Mouse (Mus musculus) intestine, embryonic 15.5 days (tissue): ENCODE measurements around the gene Tmem184b. TPM values are rescaled to one million over a fixed set of nuclear protein-coding genes. Genes with fewer than 3 reads are reported as not detected.

Experiments used
- ATAC-seq: fragments of 200-750 bp; cut with Nextera tagmentation; 2 replicates; pipeline ENCODE4 v1.8.0; 2017; ENCODE audit warnings: moderate TSS enrichment, moderate library complexity
- H3K27ac ChIP-seq: fragments of 300-500 bp; sonication (generic); 2 replicates; pipeline ENCODE4 v1.5.1; 2015; ENCODE audit warnings: mild to moderate bottlenecking, inconsistent platforms
- H3K27me3 ChIP-seq: fragments of 300-500 bp; sonication (generic); replicated peaks from 2 replicates; pipeline ENCODE4 v1.6.1; 2015; ENCODE audit warnings: inconsistent platforms
- H3K36me3 ChIP-seq: fragments of 300-500 bp; sonication (generic); 2 replicates; pipeline ENCODE4 v1.6.1; 2015; ENCODE audit warnings: inconsistent platforms
- H3K4me1 ChIP-seq: fragments of 300-500 bp; sonication (generic); replicated peaks from 2 replicates; pipeline ENCODE4 v1.6.1; 2015; ENCODE audit warnings: inconsistent platforms
- H3K4me2 ChIP-seq: fragments of 300-500 bp; sonication (generic); replicated peaks from 2 replicates; pipeline ENCODE4 v1.6.1; 2015; ENCODE audit warnings: mild to moderate bottlenecking, inconsistent platforms
- H3K4me3 ChIP-seq: fragments of 300-500 bp; sonication (generic); replicated peaks from 2 replicates; pipeline ENCODE4 v1.5.1; 2015; ENCODE audit warnings: inconsistent platforms
- H3K9ac ChIP-seq: fragments of 300-500 bp; sonication (generic); 2 replicates; pipeline ENCODE4 v1.6.1; 2015; ENCODE audit warnings: inconsistent platforms
- H3K9me3 ChIP-seq: fragments of 300-500 bp; sonication (generic); 2 replicates; pipeline ENCODE4 v1.6.1; 2016; ENCODE audit warnings: inconsistent platforms
- WGBS: fragments of 180-500 bp; shearing (Covaris S2); methylation state at CpG from one replicate; pipeline ENCODE4 v1.1.7; 2015; 5-methylcytosine and 5-hydroxymethylcytosine counted together
- polyA plus RNA-seq: library from polyadenylated mRNA; unstranded; fragments of >200 nt; fragmentation: Nextera tagmentation; extraction: Ambion mirVana; gene quantifications from 2 replicates; pipeline ENCODE4 v1.2.1, GENCODE M21; 2015

Tmem184b gene
- polyA plus RNA-seq, 1 experiment from 2014 or later: 49.4 TPM

GRCm38 (mm10) chr15:79438816-79439215 is 35.4 kb upstream of the Tmem184b start:
- H3K27me3 ChIP-seq: no peaks in the 10 kb centered on the region
- peaks cover 68% of the 10 kb centered on the region for H3K4me1 ChIP-seq
- 43% methylated on average over 8 of the region's 8 CpGs for WGBS
- H3K9ac ChIP-seq: 0 out of 2 replicates have a peak overlapping the region, but pooled peaks have one; percentile 17
- no peak for ATAC-seq
- H3K9me3 ChIP-seq: no peaks in the 10 kb centered on the region
- peak overlapping the region; percentile 33 for H3K4me2 ChIP-seq
- H3K4me3 ChIP-seq: no peak overlapping the region
- H3K27ac ChIP-seq: 0 out of 2 replicates have a peak overlapping the region, but pooled peaks have one; percentile 44
- peaks cover 28% of the 10 kb centered on the region for H3K36me3 ChIP-seq

GRCm38 (mm10) chr15:79438209-79438810 is 34.9 kb upstream of the Tmem184b start:
- Histone ChIP-seq H3K27ac (peak overlapping the region; percentile 44; the same call in 1 of the 2 replicates), H3K4me1 (peaks cover 68% of the 10 kb centered on the region), H3K9me3 (no peaks in the 10 kb centered on the region), H3K9ac (0 out of 2 replicates have a peak overlapping the region, but pooled peaks have one; percentile 17), H3K4me3 (no peak overlapping the region), H3K4me2 (peak overlapping the region; percentile 33), H3K27me3 (no peaks in the 10 kb centered on the region), H3K36me3 (peaks cover 29% of the 10 kb centered on the region)
- no peak for ATAC-seq
- 52% methylated on average over 6 of the region's 6 CpGs for WGBS

- Histone ChIP-seq H3K27ac (no peak overlapping the region), H3K4me1 (peaks cover 68% of the 10 kb centered on the region), H3K36me3 (peaks cover 29% of the 10 kb centered on the region), H3K9ac (no peak overlapping the region), H3K4me3 (no peak overlapping the region), H3K4me2 (no peak overlapping the region), H3K9me3 (no peaks in the 10 kb centered on the region), H3K27me3 (no peaks in the 10 kb centered on the region)
- ATAC-seq: no peak
- WGBS: 84% methylated on average over 12 of the region's 12 CpGs
Measured at GRCm38 (mm10) chr15:79437541-79438208, 34.3 kb upstream of the Tmem184b start.

- no peaks in the 10 kb centered on the region for H3K27me3 ChIP-seq
- H3K4me1 ChIP-seq: peaks cover 68% of the 10 kb centered on the region
- no peak for ATAC-seq
- H3K27ac ChIP-seq: 0 out of 2 replicates have a peak overlapping the region, but pooled peaks have one; percentile 36
- H3K4me3 ChIP-seq: no peak overlapping the region
- no peak overlapping the region for H3K4me2 ChIP-seq
- no peak overlapping the region; the same call in 1 of the 2 replicates for H3K9ac ChIP-seq
- WGBS: 63% methylated on average over 7 of the region's 7 CpGs
- no peaks in the 10 kb centered on the region for H3K9me3 ChIP-seq
- H3K36me3 ChIP-seq: peaks cover 29% of the 10 kb centered on the region
Measured at GRCm38 (mm10) chr15:79436481-79436921, 33.1 kb upstream of the Tmem184b start.

GRCm38 (mm10) chr15:79435191-79435671 is 31.9 kb upstream of the Tmem184b start:
- peaks cover 38% of the 10 kb centered on the region for H3K36me3 ChIP-seq
- no peaks in the 10 kb centered on the region for H3K27me3 ChIP-seq
- H3K9ac ChIP-seq: 0 out of 2 replicates have a peak overlapping the region, but pooled peaks have one; percentile 17
- no peaks in the 10 kb centered on the region for H3K9me3 ChIP-seq
- no peak for ATAC-seq
- peaks cover 60% of the 10 kb centered on the region for H3K4me1 ChIP-seq
- H3K4me2 ChIP-seq: no peak overlapping the region
- WGBS: 44% methylated on average over 7 of the region's 7 CpGs
- H3K4me3 ChIP-seq: no peak overlapping the region
- H3K27ac ChIP-seq: no peak overlapping the region

GRCm38 (mm10) chr15:79432892-79433291 is 29.5 kb upstream of the Tmem184b start:
- peaks cover 37% of the 10 kb centered on the region for H3K4me1 ChIP-seq
- peak overlapping the region; percentile 37 for H3K4me2 ChIP-seq
- ATAC-seq: peak; percentile 69
- 26% methylated on average over 21 of the region's 21 CpGs for WGBS
- no peaks in the 10 kb centered on the region for H3K9me3 ChIP-seq
- H3K9ac ChIP-seq: 0 out of 2 replicates have a peak overlapping the region, but pooled peaks have one; percentile 11
- H3K27ac ChIP-seq: peak overlapping the region; percentile 83
- H3K36me3 ChIP-seq: peaks cover 43% of the 10 kb centered on the region
- no peak overlapping the region for H3K4me3 ChIP-seq
- no peaks in the 10 kb centered on the region for H3K27me3 ChIP-seq

DNA sequence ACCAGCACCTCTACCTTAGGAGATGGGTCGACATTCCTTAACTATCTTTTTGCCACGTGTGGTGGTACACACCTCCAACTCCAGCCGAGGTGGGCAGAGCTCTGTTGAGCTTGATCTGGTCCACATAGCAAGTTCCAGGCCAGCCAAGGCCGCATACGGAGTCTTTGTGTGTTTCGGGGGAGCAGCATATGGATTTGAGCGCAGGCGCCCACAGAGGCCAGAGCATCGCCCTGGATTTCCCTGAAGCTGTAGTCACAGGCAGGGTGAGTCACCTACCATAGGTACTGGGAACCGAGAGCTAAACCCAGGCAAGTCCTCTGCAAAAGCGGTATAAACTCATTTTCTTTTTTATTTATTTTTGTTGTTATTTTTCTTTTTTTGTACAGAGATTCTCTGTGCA is 29.0 kb upstream of the Tmem184b start:
- H3K9me3 ChIP-seq: no peaks in the 10 kb centered on the region
- peaks cover 31% of the 10 kb centered on the region for H3K4me1 ChIP-seq
- no peak for ATAC-seq
- H3K27me3 ChIP-seq: no peaks in the 10 kb centered on the region
- 75% methylated on average over 11 of the region's 11 CpGs for WGBS
- H3K4me3 ChIP-seq: no peak overlapping the region
- H3K9ac ChIP-seq: 0 out of 2 replicates have a peak overlapping the region, but pooled peaks have one; percentile 11
- peak overlapping the region; percentile 37; the same call in 1 of the 2 replicates for H3K4me2 ChIP-seq
- H3K27ac ChIP-seq: peak overlapping the region; percentile 83
- peaks cover 38% of the 10 kb centered on the region for H3K36me3 ChIP-seq

GRCm38 (mm10) chr15:79431925-79432324 is 28.6 kb upstream of the Tmem184b start:
- no peaks in the 10 kb centered on the region for H3K9me3 ChIP-seq

GRCm38 (mm10) chr15:79430461-79431000 is 27.2 kb upstream of the Tmem184b start:
- H3K36me3 ChIP-seq: peaks cover 45% of the 10 kb centered on the region
- H3K4me2 ChIP-seq: no peak overlapping the region

More at GRCm38 (mm10) chr15:79431925-79432324, 28.6 kb upstream of the Tmem184b start:
- no peaks in the 10 kb centered on the region for H3K27me3 ChIP-seq
- peak overlapping the region; percentile 83 for H3K27ac ChIP-seq
- peaks cover 40% of the 10 kb centered on the region for H3K36me3 ChIP-seq
- no peak overlapping the region for H3K4me3 ChIP-seq
- no peak overlapping the region for H3K9ac ChIP-seq
- ATAC-seq: no peak
- H3K4me2 ChIP-seq: no peak overlapping the region
- 46% methylated on average over 7 of the region's 7 CpGs for WGBS
- peaks cover 27% of the 10 kb centered on the region for H3K4me1 ChIP-seq

GRCm38 (mm10) chr15:79429994-79430393 is 26.6 kb upstream of the Tmem184b start:
- Histone ChIP-seq H3K27ac (no peak overlapping the region), H3K4me3 (no peak overlapping the region), H3K4me1 (peaks cover 10% of the 10 kb centered on the region), H3K36me3 (peaks cover 50% of the 10 kb centered on the region), H3K9me3 (no peaks in the 10 kb centered on the region), H3K4me2 (no peak overlapping the region), H3K27me3 (no peaks in the 10 kb centered on the region), H3K9ac (no peak overlapping the region)
- no peak for ATAC-seq
- 87% methylated on average over 8 of the region's 9 CpGs for WGBS

More at GRCm38 (mm10) chr15:79430461-79431000, 27.2 kb upstream of the Tmem184b start:
- H3K27me3 ChIP-seq: no peaks in the 10 kb centered on the region
- H3K9ac ChIP-seq: no peak overlapping the region
- no peak for ATAC-seq
- no peaks in the 10 kb centered on the region for H3K9me3 ChIP-seq
- H3K4me1 ChIP-seq: peaks cover 13% of the 10 kb centered on the region
- H3K4me3 ChIP-seq: no peak overlapping the region
- no peak overlapping the region for H3K27ac ChIP-seq
- 74% methylated on average over 10 of the region's 10 CpGs for WGBS

DNA sequence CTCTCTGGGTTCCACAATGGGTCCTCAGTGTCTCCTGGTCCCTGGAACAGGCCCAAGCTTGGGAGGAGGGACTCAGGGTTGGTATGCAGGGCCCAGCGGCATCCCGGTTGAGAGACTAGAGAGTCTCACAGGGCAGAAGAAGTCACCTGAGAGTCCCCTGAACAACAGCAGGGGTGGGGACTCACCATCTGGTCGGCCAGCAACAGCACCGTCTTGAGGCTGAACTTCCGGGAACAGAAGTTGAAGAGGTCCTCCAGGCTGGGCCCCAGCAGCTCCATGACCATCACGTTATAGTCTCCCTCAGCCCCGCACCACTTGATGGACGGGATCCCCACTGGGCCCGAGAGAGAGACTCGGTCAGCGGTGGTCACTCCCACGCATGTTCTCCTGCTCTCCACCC is 26.2 kb upstream of the Tmem184b start:
- Histone ChIP-seq H3K27ac (no peak overlapping the region), H3K9ac (no peak overlapping the region), H3K27me3 (no peaks in the 10 kb centered on the region), H3K4me3 (no peak overlapping the region), H3K4me1 (peaks cover 10% of the 10 kb centered on the region), H3K9me3 (no peaks in the 10 kb centered on the region), H3K4me2 (no peak overlapping the region), H3K36me3 (peaks cover 52% of the 10 kb centered on the region)
- 89% methylated on average over 12 of the region's 12 CpGs for WGBS
- no peak for ATAC-seq

DNA sequence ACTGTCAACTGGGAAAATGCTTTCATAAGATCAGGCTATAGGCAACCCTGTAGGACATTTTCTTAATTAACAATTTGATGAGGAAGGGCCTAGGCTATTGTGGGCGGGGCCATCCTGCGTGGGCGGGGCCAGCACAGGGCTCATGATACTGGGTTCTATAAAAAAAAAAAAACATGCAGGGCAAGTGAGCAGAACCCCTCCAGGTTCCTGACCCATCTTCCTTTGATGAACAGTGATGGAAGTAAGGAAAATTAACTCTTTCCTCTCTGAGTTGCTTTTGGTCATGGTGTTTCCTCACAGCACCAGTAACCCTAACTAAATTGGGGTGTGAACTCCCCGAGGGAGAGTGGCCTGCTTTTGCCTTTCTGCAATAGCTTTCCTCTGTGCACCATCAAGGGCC is 25.2 kb upstream of the Tmem184b start:
- WGBS: 77% methylated on average over 4 of the region's 4 CpGs
- Histone ChIP-seq H3K4me3 (no peak overlapping the region), H3K9ac (no peak overlapping the region), H3K9me3 (no peaks in the 10 kb centered on the region), H3K4me2 (no peak overlapping the region), H3K27me3 (no peaks in the 10 kb centered on the region), H3K36me3 (peaks cover 54% of the 10 kb centered on the region), H3K4me1 (peaks cover 5% of the 10 kb centered on the region), H3K27ac (no peak overlapping the region)
- ATAC-seq: no peak
